Mouse (Mus musculus) cerebellum, adult 8-10 months (tissue): ENCODE results near the gene Banp.

ENCODE experiments used
- DNase-seq: peaks from one replicate; pipeline ENCODE4 v3.0.0; 2022

Gene Banp

GRCm38 (mm10) chr8:122022274-122022673, 72.7 kb downstream of the Banp start:
- DNase-seq: no peak

DNA sequence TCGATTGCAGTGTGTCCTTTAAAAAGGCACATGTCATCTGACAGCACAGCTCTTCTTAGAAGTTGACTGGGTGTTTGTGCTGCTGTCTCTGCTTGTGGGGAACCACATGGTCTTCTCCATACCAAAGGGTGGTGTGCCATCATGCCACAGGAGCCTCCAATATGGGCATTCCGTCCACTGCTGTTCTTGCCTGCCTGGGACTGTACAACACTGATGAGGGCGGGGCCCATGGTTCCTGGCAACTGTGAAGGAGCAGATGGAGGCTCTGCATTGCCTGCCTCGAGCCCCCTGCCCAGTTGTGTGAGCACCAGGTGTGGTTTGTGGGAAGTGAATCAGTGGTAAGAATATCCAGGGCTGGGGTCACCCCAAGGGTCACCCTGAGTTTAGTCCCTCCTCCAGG, 73.2 kb downstream of the Banp start:
- DNase-seq: no peak

DNA sequence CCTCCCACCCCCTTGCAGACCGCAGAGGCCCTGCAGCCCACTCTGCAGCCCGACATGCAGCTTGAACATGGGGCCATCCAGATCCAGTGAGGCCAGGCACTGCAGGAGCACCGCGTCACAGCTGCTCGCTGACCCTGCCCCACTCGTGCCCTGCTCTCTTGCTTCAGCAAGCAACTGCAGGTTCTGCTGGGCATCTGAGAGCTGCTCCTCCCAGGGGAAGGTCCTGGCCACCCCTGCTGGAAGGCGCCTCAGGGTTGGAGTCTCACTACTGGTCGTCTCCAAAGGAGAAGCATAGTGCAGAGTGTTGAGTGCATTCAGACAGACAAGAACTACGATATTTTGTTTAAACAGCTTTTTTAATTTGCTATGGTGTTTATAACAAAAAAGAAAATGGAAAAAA, 76.0 kb downstream of the Banp start:
- no peak for DNase-seq

DNA sequence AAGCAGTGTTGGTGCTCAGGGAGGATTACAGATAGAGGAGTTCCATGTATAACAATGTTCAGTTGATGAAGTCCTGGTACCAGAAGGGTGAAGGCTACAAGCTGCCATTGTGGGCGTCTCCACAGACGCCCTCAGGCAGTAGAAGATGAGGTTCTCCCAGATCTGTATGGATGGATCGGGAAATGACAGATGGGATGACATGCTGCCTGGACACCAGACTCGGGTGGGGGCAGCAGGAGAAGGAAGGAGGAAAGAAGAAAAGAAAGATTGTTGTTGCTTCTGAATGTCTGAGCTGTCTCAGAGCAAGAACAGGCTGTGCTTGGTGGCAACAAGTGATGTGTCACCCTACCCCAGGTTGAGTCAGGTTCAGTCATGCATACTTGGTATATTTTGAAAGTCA, 78.6 kb downstream of the Banp start:
- DNase-seq: no peak

GRCm38 (mm10) chr8:122030965-122031364, 81.4 kb downstream of the Banp start:
- DNase-seq: peak; percentile 47

DNA sequence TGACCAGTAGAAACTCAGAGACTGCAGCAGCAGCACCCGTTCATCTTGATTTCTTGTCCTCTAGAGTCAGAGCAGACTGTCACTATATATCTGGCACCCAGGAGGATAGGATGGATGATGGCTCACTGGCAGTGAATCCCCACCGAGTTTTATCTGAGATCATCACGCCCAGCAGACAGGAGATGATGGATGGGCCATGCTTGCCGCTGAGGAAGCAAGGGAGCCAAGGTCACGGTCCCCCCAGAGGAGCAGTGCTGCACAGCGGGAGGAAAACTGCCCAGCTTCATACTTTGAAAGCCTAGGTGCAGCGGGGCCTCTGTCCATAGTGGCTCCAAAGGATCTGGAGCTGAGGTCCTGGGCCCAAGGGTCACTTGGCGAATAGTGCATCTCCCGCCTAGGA, 83.2 kb downstream of the Banp start:
- no peak for DNase-seq

DNA sequence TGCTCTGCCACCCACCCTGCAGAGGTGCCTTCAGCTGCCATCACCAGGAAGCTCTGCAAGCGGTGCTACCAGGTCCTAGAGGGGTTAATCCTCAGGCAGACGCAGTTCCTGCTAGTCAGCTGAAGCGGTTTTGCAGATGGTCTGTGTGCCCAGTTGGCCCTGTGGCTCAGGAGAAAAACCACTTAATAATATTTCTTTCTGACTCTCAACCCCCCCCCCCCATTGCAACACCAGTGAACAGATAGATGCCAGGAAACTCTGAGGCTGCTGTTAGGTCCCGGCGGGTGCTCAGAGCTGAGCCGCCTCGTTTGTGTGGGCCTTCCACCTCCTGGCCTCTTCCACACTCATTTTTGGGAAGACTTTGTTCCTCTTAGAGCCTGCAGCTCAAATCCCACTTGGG, 86.0 kb downstream of the Banp start:
- DNase-seq: no peak

DNA sequence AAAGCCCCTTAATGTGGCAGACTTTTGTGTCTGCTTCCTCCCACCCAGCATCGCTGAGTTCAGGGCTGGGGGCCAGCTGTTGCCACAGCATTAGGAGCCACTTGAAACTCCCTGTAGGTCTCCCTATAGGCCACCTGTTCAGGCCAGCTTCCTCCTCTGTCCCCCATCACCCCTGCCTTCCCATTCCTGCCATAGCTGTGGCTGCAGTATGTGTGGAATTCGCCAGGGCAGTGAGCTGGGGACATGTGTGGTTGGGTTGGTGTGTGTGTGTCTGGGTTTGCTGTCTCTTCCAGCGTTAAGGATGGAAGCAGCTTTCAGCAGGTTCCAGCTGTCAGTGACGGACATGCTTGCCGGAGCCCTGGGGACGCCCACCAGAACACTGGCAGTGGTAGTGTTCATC, 86.8 kb downstream of the Banp start:
- no peak for DNase-seq

- DNase-seq: no peak
These were observed 87.7 kb downstream of the Banp start for GRCm38 (mm10) chr8:122037279-122037678.

- no peak for DNase-seq
These were observed 88.5 kb downstream of the Banp start for GRCm38 (mm10) chr8:122038076-122038475.

- DNase-seq: no peak
These were observed 89.9 kb downstream of the Banp start for GRCm38 (mm10) chr8:122039452-122039851.

DNA sequence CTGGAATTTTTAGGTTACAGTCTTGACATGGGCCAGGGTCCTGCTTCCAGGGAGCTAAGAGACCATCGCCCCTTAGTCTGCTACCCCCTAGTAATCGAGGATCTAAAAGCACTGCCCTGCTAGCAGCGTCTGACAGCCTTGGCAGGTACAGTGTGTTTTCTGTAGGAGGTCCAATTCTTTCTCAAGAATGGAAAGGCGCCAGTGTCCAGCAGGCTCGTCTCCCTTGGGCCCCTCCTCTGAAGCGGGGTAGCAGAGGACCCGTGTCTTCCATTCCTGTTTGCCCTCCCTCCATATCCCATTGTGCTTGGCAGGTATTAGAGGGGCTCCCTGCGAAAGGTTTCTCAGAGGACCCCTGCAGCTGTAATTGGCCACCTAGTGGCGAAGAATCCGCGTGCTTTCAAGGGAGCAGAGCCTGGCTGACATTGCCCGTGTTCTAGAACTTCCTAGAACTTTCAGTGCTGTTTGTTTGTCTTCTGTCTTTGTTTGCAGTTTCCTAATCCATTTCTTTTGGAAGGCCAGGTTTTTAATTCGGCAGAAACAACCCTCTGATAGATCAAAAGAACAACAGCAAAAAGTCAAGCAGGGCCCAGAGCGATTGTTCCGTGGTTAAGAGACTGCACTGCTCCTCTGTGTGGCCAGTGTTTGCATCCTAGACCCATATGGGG, 97.8 kb downstream of the Banp start:
- no peak for DNase-seq

- DNase-seq: peak; percentile 42
These were observed 99.7 kb downstream of the Banp start for GRCm38 (mm10) chr8:122049266-122049665.

- no peak for DNase-seq
These were observed 100.4 kb downstream of the Banp start for GRCm38 (mm10) chr8:122049923-122050322.

- DNase-seq: peak; percentile 32
These were observed 101.1 kb downstream of the Banp start for GRCm38 (mm10) chr8:122050620-122051019.

- DNase-seq: no peak
These were observed 105.8 kb downstream of the Banp start for GRCm38 (mm10) chr8:122055321-122055720.

DNA sequence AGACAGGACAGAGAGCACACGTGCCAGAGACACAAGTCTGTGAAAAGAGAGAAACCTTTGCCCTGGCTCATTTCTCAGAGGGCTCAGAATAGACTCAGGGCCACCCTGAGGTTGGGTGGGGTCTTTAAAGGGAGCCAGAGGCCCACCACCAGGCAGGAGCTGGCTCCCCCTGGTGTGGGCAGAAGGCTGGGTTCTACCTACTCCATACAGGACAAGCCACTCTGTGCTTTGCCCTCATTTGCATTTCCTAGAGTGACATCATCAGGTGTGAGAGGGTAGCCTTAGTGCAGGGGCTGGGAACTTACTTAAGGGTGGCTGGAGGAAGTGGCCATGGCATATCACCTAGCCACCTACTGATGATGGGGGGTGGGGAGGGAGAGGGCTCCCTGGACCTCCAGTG, 106.6 kb downstream of the Banp start:
- DNase-seq: no peak

DNA sequence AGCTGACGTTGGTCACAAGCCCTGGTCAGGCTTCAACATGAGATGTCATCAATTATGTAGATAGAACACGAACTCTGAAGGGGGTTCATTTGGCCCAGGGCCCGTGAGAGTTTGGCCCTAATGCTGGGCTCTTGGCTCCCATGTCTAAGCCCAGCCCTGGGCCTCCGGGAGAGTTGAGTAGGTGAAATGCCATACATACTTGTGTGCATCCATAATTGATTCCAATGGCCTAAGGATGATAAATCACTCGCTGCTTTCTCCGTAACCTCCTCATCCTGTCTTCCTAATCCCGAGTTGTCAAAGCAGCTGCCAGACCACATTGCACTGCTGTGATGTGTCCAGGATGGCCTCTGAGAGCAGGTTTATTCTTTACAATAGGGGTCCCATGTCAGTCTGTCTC, 107.3 kb downstream of the Banp start:
- no peak for DNase-seq

DNA sequence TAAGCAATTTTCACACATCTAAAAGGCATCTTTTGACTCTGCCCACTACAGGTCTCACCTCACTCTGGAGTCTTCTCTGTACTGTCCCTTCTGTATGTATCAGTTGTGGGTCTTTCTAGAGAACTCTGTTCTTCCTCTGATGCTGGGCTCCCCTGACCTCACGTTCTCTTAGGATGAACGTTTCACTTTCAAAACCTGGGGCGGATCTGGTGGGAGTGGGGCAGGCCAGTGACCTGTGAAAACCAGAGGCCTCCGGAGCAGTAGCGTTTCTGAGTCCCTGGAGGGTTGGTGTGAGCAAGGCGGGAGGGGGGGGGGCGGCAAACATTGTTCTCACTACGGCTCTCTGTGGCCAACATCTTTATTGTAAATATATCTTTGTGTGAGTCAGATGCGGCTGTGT, 109.0 kb downstream of the Banp start:
- DNase-seq: no peak

DNA sequence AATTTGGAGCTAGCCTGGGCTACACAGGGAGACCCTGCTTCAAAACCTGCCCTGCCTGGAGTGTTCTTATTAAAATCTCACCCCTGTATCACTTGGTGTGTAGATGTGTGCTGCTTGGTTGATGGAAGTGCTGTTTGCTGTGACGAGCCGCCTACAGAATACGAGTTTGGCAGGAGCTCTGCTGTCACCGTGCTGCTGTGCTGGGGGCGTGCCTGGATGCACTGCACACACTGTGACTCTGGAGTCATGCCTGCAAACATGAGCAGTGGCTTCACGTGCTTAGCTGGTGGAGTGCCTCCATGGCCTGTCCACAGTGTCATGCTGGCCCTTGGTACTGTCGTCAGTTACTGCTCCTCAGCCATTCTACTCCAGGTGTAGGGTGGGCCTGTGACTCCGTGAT, 109.4 kb downstream of the Banp start:
- DNase-seq: no peak

GRCm38 (mm10) chr8:122062508-122063223, 113.1 kb downstream of the Banp start:
- no peak for DNase-seq

- DNase-seq: no peak
These were observed 114.8 kb downstream of the Banp start for GRCm38 (mm10) chr8:122064353-122064752.

GRCm38 (mm10) chr8:122067783-122068505, 118.4 kb downstream of the Banp start:
- DNase-seq: no peak

DNA sequence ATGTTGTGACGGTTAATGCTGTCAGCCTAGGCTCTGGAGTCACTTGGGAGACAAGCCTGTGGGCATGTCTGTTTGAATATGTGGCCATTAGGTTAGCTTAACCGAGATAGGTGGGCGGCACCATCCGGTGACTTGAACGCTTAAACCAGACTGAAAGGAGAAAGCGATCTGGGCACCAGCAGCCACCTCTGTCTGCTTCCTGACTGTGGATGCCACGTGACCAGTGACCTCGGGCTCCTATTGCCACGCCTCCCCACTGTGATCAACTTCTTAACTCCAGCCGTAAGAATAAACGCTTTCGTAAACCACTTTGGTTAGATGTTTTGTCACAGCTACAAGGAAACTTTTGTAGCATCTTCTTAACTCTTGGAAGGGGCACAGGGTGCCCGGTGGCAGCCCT, 119.1 kb downstream of the Banp start:
- DNase-seq: no peak
